Mouse (Mus musculus) neural tube, embryonic 14.5 days (tissue): ENCODE results near the gene Arl5c. TPM values are rescaled to one million over a fixed set of nuclear protein-coding genes. Genes with fewer than 3 reads are reported as not detected.

Experiments
- ATAC-seq: fragments of 200-750 bp; cut with Nextera tagmentation; 2 replicates; pipeline ENCODE4 v1.8.0; 2017; ENCODE audit warnings: low read depth, mild to moderate bottlenecking, moderate TSS enrichment, moderate library complexity
- H3K27ac ChIP-seq: fragments of 300-500 bp; sonication (generic); 2 replicates; pipeline ENCODE4 v1.5.1; 2014; ENCODE audit warnings: low read depth, mild to moderate bottlenecking, control low read depth, low read length, moderate library complexity, mixed read lengths
- H3K27me3 ChIP-seq: fragments of 300-500 bp; sonication (generic); 2 replicates; pipeline ENCODE4 v1.6.1; 2014; ENCODE audit warnings: low read length; ENCODE audit not compliant: control insufficient read depth, insufficient read depth
- H3K36me3 ChIP-seq: fragments of 300-500 bp; sonication (generic); 2 replicates; pipeline ENCODE4 v1.6.1; 2014; ENCODE audit warnings: low read length, mixed read lengths; ENCODE audit not compliant: control insufficient read depth, insufficient read depth
- H3K4me1 ChIP-seq: fragments of 300-500 bp; sonication (generic); 2 replicates; pipeline ENCODE4 v1.6.1; 2014; ENCODE audit warnings: low read length; ENCODE audit not compliant: control insufficient read depth, insufficient read depth
- H3K4me2 ChIP-seq: fragments of 300-500 bp; sonication (generic); 2 replicates; pipeline ENCODE4 v1.6.1; 2014; ENCODE audit warnings: mild to moderate bottlenecking, low read depth, low read length, control low read depth
- H3K4me3 ChIP-seq: fragments of 300-500 bp; sonication (generic); 2 replicates; pipeline ENCODE4 v1.5.1; 2014; ENCODE audit warnings: low read depth, low read length, control low read depth, mixed read lengths
- H3K9ac ChIP-seq: fragments of 300-500 bp; sonication (generic); replicated peaks from 2 replicates; pipeline ENCODE4 v1.6.1; 2014; ENCODE audit warnings: low read depth, mild to moderate bottlenecking, control low read depth, low read length, mixed read lengths
- H3K9me3 ChIP-seq: fragments of 300-500 bp; sonication (generic); 2 replicates; pipeline ENCODE4 v1.6.1; 2016; ENCODE audit warnings: low read length; ENCODE audit not compliant: control insufficient read depth
- WGBS: fragments of 180-500 bp; shearing (Covaris S2); extraction: QIAGEN DNeasy Blood & Tissue Kit; methylation state at CpG from one replicate; pipeline ENCODE4 v1.1.7; 2014; 5-methylcytosine and 5-hydroxymethylcytosine counted together
- polyA plus RNA-seq: library from polyadenylated mRNA; unstranded; fragments of >200 nt; fragmentation: Nextera tagmentation; extraction: Ambion mirVana; gene quantifications from 2 replicates; pipeline ENCODE4 v1.2.1, GENCODE M21; 2014

The Arl5c gene
- polyA plus RNA-seq, 1 experiment from 2014 or later = 11.0 TPM

GRCm38 (mm10) chr11:98016177-98016576 is 20.2 kb upstream of the Arl5c start:
- Histone ChIP-seq H3K9ac (no peak overlapping the region), H3K4me2 (no peak overlapping the region), H3K27ac (no peak overlapping the region), H3K9me3 (no peaks in the 10 kb centered on the region), H3K27me3 (no peaks in the 10 kb centered on the region), H3K4me1 (peaks cover 21% of the 10 kb centered on the region), H3K4me3 (no peak overlapping the region), H3K36me3 (peaks cover 49% of the 10 kb centered on the region)
- WGBS = 95% methylated on average over 5 of the region's 5 CpGs
- ATAC-seq = no peak

- ATAC-seq = no peak
- Histone ChIP-seq H3K4me2 (no peak overlapping the region), H3K9ac (no peak overlapping the region), H3K9me3 (no peaks in the 10 kb centered on the region), H3K27me3 (no peaks in the 10 kb centered on the region), H3K27ac (no peak overlapping the region), H3K36me3 (peaks cover 66% of the 10 kb centered on the region), H3K4me3 (no peak overlapping the region), H3K4me1 (no peaks in the 10 kb centered on the region)
- WGBS = 87% methylated on average over 10 of the region's 10 CpGs
These were observed 16.9 kb upstream of the Arl5c start for GRCm38 (mm10) chr11:98012831-98013230.

GRCm38 (mm10) chr11:98011716-98012115 is 15.7 kb upstream of the Arl5c start:
- Histone ChIP-seq H3K27me3 (no peaks in the 10 kb centered on the region), H3K27ac (no peak overlapping the region), H3K4me2 (no peak overlapping the region), H3K4me1 (no peaks in the 10 kb centered on the region), H3K9ac (no peak overlapping the region), H3K36me3 (peaks cover 60% of the 10 kb centered on the region), H3K4me3 (no peak overlapping the region), H3K9me3 (no peaks in the 10 kb centered on the region)
- WGBS = 72% methylated on average over 9 of the region's 9 CpGs
- ATAC-seq = no peak

- H3K27ac ChIP-seq = no peak overlapping the region
- H3K4me1 ChIP-seq = no peaks in the 10 kb centered on the region
- H3K27me3 ChIP-seq = no peaks in the 10 kb centered on the region
- 87% methylated on average over 11 of the region's 11 CpGs for WGBS
- no peak overlapping the region for H3K4me2 ChIP-seq
- no peak overlapping the region for H3K9ac ChIP-seq
- no peaks in the 10 kb centered on the region for H3K9me3 ChIP-seq
- H3K4me3 ChIP-seq = no peak overlapping the region
- ATAC-seq = no peak
- H3K36me3 ChIP-seq = peaks cover 59% of the 10 kb centered on the region
These were observed 12.1 kb upstream of the Arl5c start for GRCm38 (mm10) chr11:98008087-98008486.

- Histone ChIP-seq H3K36me3 (peaks cover 46% of the 10 kb centered on the region), H3K9ac (no peak overlapping the region), H3K4me2 (no peak overlapping the region), H3K4me1 (0 out of 2 replicates have a peak, but pooled peaks cover 4% of the 10 kb centered on the region), H3K9me3 (no peaks in the 10 kb centered on the region), H3K4me3 (no peak overlapping the region), H3K27me3 (no peaks in the 10 kb centered on the region), H3K27ac (no peak overlapping the region)
- no peak for ATAC-seq
- WGBS = 92% methylated on average over 10 of the region's 10 CpGs
These were observed 9.7 kb upstream of the Arl5c start for GRCm38 (mm10) chr11:98005686-98006085.

GRCm38 (mm10) chr11:98005076-98005475 is 9.1 kb upstream of the Arl5c start:
- ATAC-seq = no peak
- Histone ChIP-seq H3K27ac (no peak overlapping the region), H3K9ac (no peak overlapping the region), H3K27me3 (no peaks in the 10 kb centered on the region), H3K4me2 (no peak overlapping the region), H3K9me3 (no peaks in the 10 kb centered on the region), H3K4me3 (no peak overlapping the region), H3K4me1 (0 out of 2 replicates have a peak, but pooled peaks cover 4% of the 10 kb centered on the region), H3K36me3 (peaks cover 44% of the 10 kb centered on the region)
- 43% methylated on average over 13 of the region's 13 CpGs for WGBS

GRCm38 (mm10) chr11:98004161-98004560 is 8.2 kb upstream of the Arl5c start:
- no peaks in the 10 kb centered on the region for H3K27me3 ChIP-seq
- no peak overlapping the region for H3K27ac ChIP-seq
- H3K9ac ChIP-seq = no peak overlapping the region
- H3K9me3 ChIP-seq = no peaks in the 10 kb centered on the region
- H3K36me3 ChIP-seq = peaks cover 44% of the 10 kb centered on the region
- no peak overlapping the region for H3K4me3 ChIP-seq
- ATAC-seq = no peak
- 0 out of 2 replicates have a peak, but pooled peaks cover 4% of the 10 kb centered on the region for H3K4me1 ChIP-seq
- no peak overlapping the region for H3K4me2 ChIP-seq
- 68% methylated on average over 8 of the region's 8 CpGs for WGBS

GRCm38 (mm10) chr11:98003171-98003671 is 7.2 kb upstream of the Arl5c start:
- Histone ChIP-seq H3K4me3 (no peak overlapping the region), H3K4me2 (no peak overlapping the region), H3K27ac (no peak overlapping the region), H3K4me1 (0 out of 2 replicates have a peak, but pooled peaks cover 4% of the 10 kb centered on the region), H3K9me3 (no peaks in the 10 kb centered on the region), H3K36me3 (peaks cover 35% of the 10 kb centered on the region), H3K9ac (0 out of 2 replicates have a peak overlapping the region, but pooled peaks have one; percentile 16), H3K27me3 (no peaks in the 10 kb centered on the region)
- WGBS = 28% methylated on average over 17 of the region's 17 CpGs
- ATAC-seq = no peak

GRCm38 (mm10) chr11:98002627-98003026 is 6.6 kb upstream of the Arl5c start:
- H3K9me3 ChIP-seq = no peaks in the 10 kb centered on the region
- WGBS = 10% methylated on average over 12 of the region's 12 CpGs

More at GRCm38 (mm10) chr11:98002627-98003026, 6.6 kb upstream of the Arl5c start:
- Histone ChIP-seq H3K4me2 (no peak overlapping the region), H3K4me3 (no peak overlapping the region), H3K27me3 (no peaks in the 10 kb centered on the region), H3K36me3 (peaks cover 33% of the 10 kb centered on the region), H3K9ac (no peak overlapping the region), H3K4me1 (0 out of 2 replicates have a peak, but pooled peaks cover 4% of the 10 kb centered on the region), H3K27ac (no peak overlapping the region)
- ATAC-seq = no peak; the same call in 1 of the 2 replicates
